Mouse (Mus musculus): ENCODE results near the gene Gpr83.
"Not testable (repeated sequence)": the region's sequence is repeated elsewhere in the genome, so short reads cannot be mapped to it uniquely, and the experiment has no call there.

Gene Gpr83

GRCm38 (mm10) chr9:14868326-14868725 lies 8.3 kb downstream of the Gpr83 start:
- no peak for DNase-seq (ENCODE audit: low read depth, low spot score)

- DNase-seq (ENCODE audit: low read depth, low spot score): no peak
These were observed 10.4 kb downstream of the Gpr83 start for GRCm38 (mm10) chr9:14870377-14870776.

GRCm38 (mm10) chr9:14870802-14871201 lies 10.8 kb downstream of the Gpr83 start:
- no peak for DNase-seq (ENCODE audit: low read depth, low spot score)

GRCm38 (mm10) chr9:14871536-14871935 lies 11.5 kb downstream of the Gpr83 start:
- DNase-seq (ENCODE audit: low read depth, low spot score): no peak

- DNase-seq (ENCODE audit: low read depth, low spot score): peak; percentile 51
These were observed 12.3 kb downstream of the Gpr83 start for GRCm38 (mm10) chr9:14872181-14872930.

GRCm38 (mm10) chr9:14875743-14876507 lies 15.9 kb downstream of the Gpr83 start:
- no peak for DNase-seq (ENCODE audit: low read depth, low spot score)

- not testable (repeated sequence) for DNase-seq (ENCODE audit: low read depth, low spot score)
These were observed 16.6 kb downstream of the Gpr83 start for GRCm38 (mm10) chr9:14876566-14876965.

- DNase-seq (ENCODE audit: low read depth, low spot score): no peak
These were observed 24.6 kb downstream of the Gpr83 start for GRCm38 (mm10) chr9:14884641-14885040.

GRCm38 (mm10) chr9:14885151-14885550 lies 25.1 kb downstream of the Gpr83 start:
- DNase-seq (ENCODE audit: low read depth, low spot score): no peak

- no peak for DNase-seq (ENCODE audit: low read depth, low spot score)
These were observed 25.9 kb downstream of the Gpr83 start for GRCm38 (mm10) chr9:14885954-14886353.

- DNase-seq (ENCODE audit: low read depth, low spot score): no peak
These were observed 27.9 kb downstream of the Gpr83 start for GRCm38 (mm10) chr9:14887787-14888382.

GRCm38 (mm10) chr9:14888671-14889070 lies 28.7 kb downstream of the Gpr83 start:
- no peak for DNase-seq (ENCODE audit: low read depth, low spot score)

GRCm38 (mm10) chr9:14890699-14891098 lies 30.7 kb downstream of the Gpr83 start:
- DNase-seq (ENCODE audit: low read depth, low spot score): no peak

- DNase-seq (ENCODE audit: low read depth, low spot score): no peak
These were observed 31.9 kb downstream of the Gpr83 start for GRCm38 (mm10) chr9:14891891-14892290.

- no peak for DNase-seq (ENCODE audit: low read depth, low spot score)
These were observed 33.4 kb downstream of the Gpr83 start for GRCm38 (mm10) chr9:14893388-14893787.

GRCm38 (mm10) chr9:14894628-14895027 lies 34.6 kb downstream of the Gpr83 start:
- no peak for DNase-seq (ENCODE audit: low read depth, low spot score)

GRCm38 (mm10) chr9:14895237-14895835 lies 35.3 kb downstream of the Gpr83 start:
- no peak for DNase-seq (ENCODE audit: low read depth, low spot score)

- no peak for DNase-seq (ENCODE audit: low read depth, low spot score)
These were observed 37.1 kb downstream of the Gpr83 start for GRCm38 (mm10) chr9:14897102-14897501.

- no peak for DNase-seq (ENCODE audit: low read depth, low spot score)
These were observed 41.7 kb downstream of the Gpr83 start for GRCm38 (mm10) chr9:14901757-14902156.

GRCm38 (mm10) chr9:14902416-14902815 lies 42.4 kb downstream of the Gpr83 start:
- DNase-seq (ENCODE audit: low read depth, low spot score): no peak

- DNase-seq (ENCODE audit: low read depth, low spot score): no peak
These were observed 43.0 kb downstream of the Gpr83 start for GRCm38 (mm10) chr9:14903006-14903405.

Measured in mesoderm, embryonic 11.5 days (tissue).